Mouse (Mus musculus): Measurements from ENCODE around the gene Nop53. TPM values are rescaled to one million over a fixed set of nuclear protein-coding genes. Genes with fewer than 3 reads are reported as not detected.

The Nop53 gene
- 87.7 and 98.1 TPM in 2 replicates for polyA plus RNA-seq (2011; ENCODE audit: insufficient read length, low read depth, missing spikeins)

DNA sequence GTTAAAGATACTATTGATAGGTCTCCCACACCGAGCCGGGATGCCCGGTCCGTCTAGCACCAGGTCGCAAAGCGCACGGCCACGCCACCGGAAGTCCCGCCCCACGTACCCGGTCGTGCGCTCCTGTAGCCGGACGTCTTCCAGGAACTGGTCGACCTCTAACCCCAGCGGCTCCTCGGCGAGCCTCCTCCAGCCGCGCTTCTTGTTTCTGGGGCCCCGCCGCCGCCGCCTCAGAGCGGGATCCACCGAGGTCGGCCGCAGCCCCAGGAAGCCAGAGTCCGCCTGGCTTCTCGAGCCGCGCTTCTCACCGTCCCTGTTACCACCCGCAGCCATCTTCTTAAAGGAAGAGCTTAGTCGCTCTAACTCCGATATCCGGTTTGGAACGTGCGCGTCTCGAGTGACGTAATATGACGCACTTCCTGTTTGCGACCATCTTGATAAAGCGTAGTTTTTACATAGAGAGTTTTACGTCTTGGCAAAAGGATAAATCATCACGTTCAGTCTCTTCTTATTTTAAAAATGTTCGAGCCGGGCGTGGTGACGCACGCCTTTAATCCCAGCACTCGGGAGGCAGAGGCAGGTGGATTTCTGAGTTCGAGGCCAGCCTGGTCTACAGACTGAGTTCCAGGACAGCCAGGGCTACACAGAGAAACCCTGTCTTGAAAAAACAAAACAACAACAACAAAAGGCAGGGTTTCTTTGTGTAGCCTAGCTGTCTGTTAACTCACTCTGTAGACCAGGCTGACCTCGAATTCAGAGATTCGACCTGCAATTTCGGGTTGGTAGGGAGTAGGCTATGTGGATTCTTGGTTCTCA lies at the start of gene Nop53:
Gene Nop53 (minus strand): TSS at position 354 of the 816 bp plus-strand sequence.
- Histone ChIP-seq H3K27ac (ENCODE audit: insufficient read depth, low read length) (peak within 1 kb of the TSS; percentile 87), H3K4me3 (ENCODE audit: insufficient read depth, low read length) (peak within 1 kb of the TSS; percentile 88), H3K4me1 (ENCODE audit: control insufficient read depth, insufficient read depth, low read length) (peaks cover 10% of the 10 kb centered on the region; the same call in 1 of the 2 replicates)
- TF ChIP-seq CTCF (IDR thresholded peaks at IDR 0.05; ENCODE audit: borderline replicate concordance, insufficient read depth, low read length) = no peak
- TF ChIP-seq POLR2A (IDR thresholded peaks at IDR 0.05; ENCODE audit: low read depth, low read length) = peak; percentile 60

DNA sequence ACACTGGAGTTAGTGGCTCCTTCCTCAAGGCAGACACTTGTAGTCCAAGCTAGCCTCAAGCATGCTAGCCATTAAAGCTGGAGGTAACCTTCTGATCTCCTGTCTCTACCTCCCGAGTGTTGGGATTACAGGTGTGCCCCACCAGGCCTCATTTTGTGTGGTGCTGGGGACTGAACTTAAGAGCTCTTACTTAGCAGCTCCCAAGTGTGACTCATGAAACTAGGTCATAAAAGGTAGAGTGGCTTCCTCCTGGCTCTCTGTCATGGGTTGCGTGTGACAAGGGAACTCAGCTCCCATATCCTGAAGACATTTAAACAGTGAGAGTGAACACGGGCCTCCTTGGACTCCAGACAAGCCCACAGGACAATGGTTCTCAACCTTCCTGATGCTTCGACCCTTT lies 47.9 kb upstream of the Nop53 start:
- Histone ChIP-seq H3K27ac (ENCODE audit: insufficient read depth, low read length) (no peak overlapping the region), H3K4me3 (ENCODE audit: insufficient read depth, low read length) (no peak overlapping the region), H3K4me1 (ENCODE audit: control insufficient read depth, insufficient read depth, low read length) (no peaks in the 10 kb centered on the region)
- TF ChIP-seq CTCF (IDR thresholded peaks at IDR 0.05; ENCODE audit: borderline replicate concordance, insufficient read depth, low read length) = no peak
- TF ChIP-seq POLR2A (IDR thresholded peaks at IDR 0.05; ENCODE audit: low read depth, low read length) = no peak

DNA sequence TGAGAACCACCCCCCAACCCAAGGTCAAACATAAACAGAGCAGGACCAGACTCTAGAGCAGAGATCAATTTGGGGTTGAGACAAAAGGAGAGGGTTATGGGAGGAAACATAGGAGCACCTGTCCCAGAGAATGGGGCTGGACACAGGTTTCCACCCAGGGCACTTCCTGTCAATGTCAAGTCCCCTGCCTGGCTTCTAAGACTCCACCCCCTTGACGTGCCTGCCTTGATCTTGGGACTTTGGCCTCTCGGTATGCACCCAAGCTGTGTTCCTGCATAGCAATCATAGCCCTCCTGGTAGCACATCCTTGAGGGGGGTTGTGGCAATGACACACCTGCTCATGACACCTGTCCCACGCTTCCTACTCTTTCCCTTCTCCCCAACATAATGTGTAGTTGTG lies 47.3 kb upstream of the Nop53 start:
- TF ChIP-seq POLR2A (IDR thresholded peaks at IDR 0.05; ENCODE audit: low read depth, low read length) (no peak), CTCF (IDR thresholded peaks at IDR 0.05; ENCODE audit: borderline replicate concordance, insufficient read depth, low read length) (no peak)
- no peaks in the 10 kb centered on the region for H3K4me1 ChIP-seq (ENCODE audit: control insufficient read depth, insufficient read depth, low read length)
- no peak overlapping the region for H3K4me3 ChIP-seq (ENCODE audit: insufficient read depth, low read length)
- H3K27ac ChIP-seq (ENCODE audit: insufficient read depth, low read length) = no peak overlapping the region

DNA sequence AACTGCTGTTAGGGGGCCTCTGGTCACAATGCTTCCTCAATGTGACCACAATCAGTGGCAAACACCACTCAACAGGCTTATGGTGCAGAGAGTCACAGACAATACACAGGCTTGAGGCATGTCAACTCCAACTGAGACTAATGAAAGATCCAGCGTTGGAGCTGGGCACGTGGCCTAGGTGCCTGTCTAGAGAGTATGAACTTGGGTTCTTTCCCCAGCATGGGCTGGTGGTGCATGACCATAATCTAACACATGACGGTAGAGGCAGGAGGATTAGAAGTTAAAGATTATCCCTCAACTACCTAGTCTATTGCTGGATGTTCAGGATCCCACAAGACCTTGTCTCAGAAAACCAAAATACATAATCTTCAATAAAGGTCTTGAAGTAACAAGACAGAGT lies 45.9 kb upstream of the Nop53 start:
- H3K4me3 ChIP-seq (ENCODE audit: insufficient read depth, low read length) = no peak overlapping the region
- no peak overlapping the region for H3K27ac ChIP-seq (ENCODE audit: insufficient read depth, low read length)
- H3K4me1 ChIP-seq (ENCODE audit: control insufficient read depth, insufficient read depth, low read length) = no peaks in the 10 kb centered on the region
- TF ChIP-seq CTCF (IDR thresholded peaks at IDR 0.05; ENCODE audit: borderline replicate concordance, insufficient read depth, low read length) = no peak
- no peak for TF ChIP-seq POLR2A (IDR thresholded peaks at IDR 0.05; ENCODE audit: low read depth, low read length)

DNA sequence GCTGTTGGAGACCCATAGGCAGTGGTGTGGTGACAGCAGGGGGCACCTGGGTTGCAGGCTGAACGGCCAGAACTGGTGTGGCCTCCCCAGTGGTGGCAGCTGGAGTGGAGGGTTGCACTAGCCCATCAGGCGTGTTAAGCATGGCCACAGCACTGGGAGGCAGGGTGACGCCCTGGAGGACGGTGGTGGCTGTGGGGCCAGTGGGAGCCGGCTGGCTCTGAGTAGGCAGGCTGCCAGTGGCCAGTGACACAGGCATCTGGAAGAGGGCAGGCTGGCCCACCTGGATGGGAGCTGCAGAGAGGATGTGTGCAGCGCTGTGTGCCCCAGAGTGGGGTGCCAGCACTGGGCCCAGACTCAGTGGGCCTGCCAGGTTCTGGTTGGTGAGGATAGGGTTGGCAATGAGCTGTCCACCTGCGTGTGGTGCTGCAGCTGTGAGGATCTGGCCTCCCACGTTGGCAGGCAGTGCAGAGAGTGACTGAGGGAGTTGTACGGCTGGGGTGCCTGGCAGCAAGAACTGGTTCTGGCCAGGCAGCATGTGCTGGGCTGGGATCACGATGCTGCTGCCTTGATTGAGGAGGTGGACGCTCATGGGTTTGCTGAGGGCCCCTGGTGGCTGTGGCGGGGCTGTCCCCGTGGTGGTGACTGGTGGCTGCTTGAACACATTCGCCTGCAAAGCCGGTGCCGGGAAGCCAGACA lies 41.9 kb upstream of the Nop53 start:
- Histone ChIP-seq H3K27ac (ENCODE audit: insufficient read depth, low read length) (no peak overlapping the region), H3K4me1 (ENCODE audit: control insufficient read depth, insufficient read depth, low read length) (no peaks in the 10 kb centered on the region), H3K4me3 (ENCODE audit: insufficient read depth, low read length) (no peak overlapping the region)
- TF ChIP-seq CTCF (IDR thresholded peaks at IDR 0.05; ENCODE audit: borderline replicate concordance, insufficient read depth, low read length) (no peak), POLR2A (IDR thresholded peaks at IDR 0.05; ENCODE audit: low read depth, low read length) (no peak)

DNA sequence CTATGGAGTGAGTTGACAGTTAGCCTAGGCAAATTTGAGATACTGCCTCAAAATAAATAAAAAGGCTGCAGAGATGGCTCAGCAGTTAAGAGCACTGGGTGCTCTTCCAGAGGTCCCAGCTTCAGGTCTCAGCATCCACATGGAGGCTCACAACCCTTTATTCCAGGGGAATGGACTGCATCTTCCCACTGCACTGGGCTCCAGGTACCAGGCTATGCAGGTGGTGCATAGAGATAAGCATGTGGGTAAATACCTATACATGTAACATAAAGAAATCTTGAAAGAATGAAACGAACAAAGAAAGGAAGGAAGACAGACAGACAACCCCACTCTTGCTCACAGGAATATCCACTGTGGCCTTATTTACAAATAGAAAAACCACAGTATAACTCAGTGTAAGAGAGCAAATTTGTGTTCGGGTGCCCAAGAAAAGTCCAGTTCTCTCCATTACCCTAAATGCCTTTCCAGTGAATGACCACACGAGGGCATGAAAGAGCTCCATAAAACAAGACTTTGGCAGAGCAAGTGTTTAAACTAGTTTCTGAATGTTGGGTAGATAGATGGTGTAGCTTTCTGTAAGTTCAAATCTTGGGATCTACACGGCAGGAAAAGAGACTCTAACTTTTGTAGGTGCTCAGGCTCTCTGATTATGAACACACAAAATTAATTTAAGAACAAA lies 37.0 kb upstream of the Nop53 start:
- Histone ChIP-seq H3K27ac (ENCODE audit: insufficient read depth, low read length) (no peak overlapping the region), H3K4me3 (ENCODE audit: insufficient read depth, low read length) (no peak overlapping the region), H3K4me1 (ENCODE audit: control insufficient read depth, insufficient read depth, low read length) (no peaks in the 10 kb centered on the region)
- no peak for TF ChIP-seq CTCF (IDR thresholded peaks at IDR 0.05; ENCODE audit: borderline replicate concordance, insufficient read depth, low read length)
- TF ChIP-seq POLR2A (IDR thresholded peaks at IDR 0.05; ENCODE audit: low read depth, low read length) = no peak

DNA sequence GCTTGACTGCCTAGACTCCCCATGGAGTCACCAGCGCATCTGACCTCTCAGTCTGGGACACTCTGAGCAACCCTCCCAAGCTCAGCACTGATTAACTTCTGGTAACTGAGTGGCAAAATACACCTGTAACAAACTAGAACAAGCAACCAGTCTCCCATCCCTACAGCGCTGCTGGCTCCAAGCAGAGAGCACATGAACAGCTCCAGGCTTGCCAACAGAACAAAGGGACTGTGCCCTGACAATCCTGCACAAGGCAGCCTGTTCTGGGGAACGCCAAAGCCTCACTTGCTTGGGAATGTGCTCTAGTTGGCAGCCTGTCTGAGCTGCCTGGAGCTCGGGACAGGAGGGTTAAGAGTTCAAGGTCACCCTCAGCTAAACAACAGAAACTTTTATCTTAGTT lies 35.7 kb upstream of the Nop53 start:
- Histone ChIP-seq H3K27ac (ENCODE audit: insufficient read depth, low read length) (no peak overlapping the region), H3K4me3 (ENCODE audit: insufficient read depth, low read length) (no peak overlapping the region)
- TF ChIP-seq POLR2A (IDR thresholded peaks at IDR 0.05; ENCODE audit: low read depth, low read length) = no peak
- TF ChIP-seq CTCF (IDR thresholded peaks at IDR 0.05; ENCODE audit: borderline replicate concordance, insufficient read depth, low read length) = no peak

DNA sequence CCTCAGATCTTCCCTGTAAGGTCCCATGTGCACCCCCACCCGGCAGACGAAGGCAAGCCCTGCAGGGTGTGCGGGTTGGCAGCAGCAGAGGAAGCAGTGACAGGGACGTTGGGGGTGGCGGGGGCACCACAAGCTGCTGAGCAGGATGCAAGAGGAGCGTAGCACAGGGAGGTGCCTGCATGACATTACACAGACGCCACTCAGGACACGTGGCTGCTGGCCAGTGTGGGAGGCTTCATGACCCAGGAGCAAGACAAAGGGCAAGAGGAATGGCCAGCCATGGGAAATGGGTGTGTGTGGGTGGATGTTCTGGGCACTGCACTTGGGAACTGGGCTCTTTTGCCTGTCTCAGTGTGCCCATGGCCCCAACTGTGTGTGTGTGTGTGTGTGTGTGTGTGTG lies 34.4 kb upstream of the Nop53 start:
- no peak overlapping the region for H3K27ac ChIP-seq (ENCODE audit: insufficient read depth, low read length)
- no peaks in the 10 kb centered on the region for H3K4me1 ChIP-seq (ENCODE audit: control insufficient read depth, insufficient read depth, low read length)
- H3K4me3 ChIP-seq (ENCODE audit: insufficient read depth, low read length) = no peak overlapping the region
- TF ChIP-seq CTCF (IDR thresholded peaks at IDR 0.05; ENCODE audit: borderline replicate concordance, insufficient read depth, low read length) (no peak), POLR2A (IDR thresholded peaks at IDR 0.05; ENCODE audit: low read depth, low read length) (no peak)

More for the DNA sequence above, 35.7 kb upstream of the Nop53 start:
- H3K4me1 ChIP-seq (ENCODE audit: control insufficient read depth, insufficient read depth, low read length) = no peaks in the 10 kb centered on the region

DNA sequence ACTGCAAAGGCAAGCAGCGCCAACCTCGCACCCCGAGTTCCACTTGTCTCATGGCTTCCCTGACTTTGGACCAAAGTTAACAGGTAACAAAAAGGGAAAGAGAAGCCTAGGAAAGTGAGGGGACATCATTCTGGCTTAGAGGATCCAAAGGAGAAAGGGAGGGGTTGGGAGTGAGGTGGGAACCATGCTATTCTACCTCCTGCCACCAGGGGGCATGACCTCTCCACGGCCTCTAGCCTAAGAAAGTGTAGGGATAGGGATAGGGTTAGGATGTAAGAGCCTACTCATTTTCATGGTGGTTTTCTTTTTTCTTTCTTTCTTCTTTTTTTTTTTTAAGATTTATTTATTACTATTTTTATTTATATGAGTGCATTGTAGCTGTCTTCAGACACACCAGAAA lies 30.0 kb upstream of the Nop53 start:
- H3K4me3 ChIP-seq (ENCODE audit: insufficient read depth, low read length) = no peak overlapping the region
- H3K27ac ChIP-seq (ENCODE audit: insufficient read depth, low read length) = no peak overlapping the region
- H3K4me1 ChIP-seq (ENCODE audit: control insufficient read depth, insufficient read depth, low read length) = no peaks in the 10 kb centered on the region
- TF ChIP-seq POLR2A (IDR thresholded peaks at IDR 0.05; ENCODE audit: low read depth, low read length) (no peak), CTCF (IDR thresholded peaks at IDR 0.05; ENCODE audit: borderline replicate concordance, insufficient read depth, low read length) (peak; percentile 73)
